Mouse (Mus musculus) heart, adult 2 months (tissue): ENCODE measurements at regions not wholly inside any gene's neighbourhood (a gene's known extent, or its start where the extent isn't known, plus 50 kb on each side); places are given as distances from the start of the nearest gene placed in this dataset.

Experiments
- CTCF ChIP-seq: fragments of 200-600 bp; IDR thresholded peaks from 2 replicates; pipeline ENCODE4 v1.8.1; 2022; ENCODE audit warnings: antibody characterized with exemption, mild to moderate bottlenecking, moderate library complexity
- POLR2A ChIP-seq: fragments of 200-500 bp; IDR thresholded peaks from 2 replicates; pipeline ENCODE4 v1.6.1; 2011; ENCODE audit warnings: mild to moderate bottlenecking, low read depth, low read length, control low read depth; ENCODE audit not compliant: insufficient read depth

GRCm38 (mm10) chr4:137200426-137200825 lies 76.9 kb upstream of the Wnt4 start:
- TF ChIP-seq CTCF (no peak), POLR2A (no peak)
